Mouse (Mus musculus): ENCODE measurements around the gene Cers5.
"Not testable (repeated sequence)": the region's sequence is repeated elsewhere in the genome, so short reads cannot be mapped to it uniquely, and the experiment has no call there.

Cers5 gene

GRCm38 (mm10) chr15:99704881-99705280, 67.8 kb downstream of the Cers5 start:
- DNase-seq: no peak

- DNase-seq: peak; percentile 87
These were observed 68.5 kb downstream of the Cers5 start for GRCm38 (mm10) chr15:99704041-99704681.

- no peak for DNase-seq
These were observed 69.0 kb downstream of the Cers5 start for GRCm38 (mm10) chr15:99703676-99704040.

GRCm38 (mm10) chr15:99703104-99703503, 69.6 kb downstream of the Cers5 start:
- DNase-seq: no peak

- peak; percentile 94 for DNase-seq
These were observed 70.4 kb downstream of the Cers5 start, which contains the start of gene Smarcd1 for GRCm38 (mm10) chr15:99701999-99702900. Gene Smarcd1, plus strand, starts transcription at chr15:99702129.

GRCm38 (mm10) chr15:99701640-99701998, 71.1 kb downstream of the Cers5 start:
- DNase-seq: not testable (repeated sequence)

GRCm38 (mm10) chr15:99700219-99701106, 72.2 kb downstream of the Cers5 start:
- DNase-seq: no peak

- no peak for DNase-seq
These were observed 73.0 kb downstream of the Cers5 start for GRCm38 (mm10) chr15:99699715-99700114.

GRCm38 (mm10) chr15:99698533-99699085, 74.1 kb downstream of the Cers5 start:
- no peak for DNase-seq

GRCm38 (mm10) chr15:99697309-99697708, 75.4 kb downstream of the Cers5 start:
- DNase-seq: no peak

GRCm38 (mm10) chr15:99691976-99692375, 80.7 kb downstream of the Cers5 start:
- no peak for DNase-seq

- no peak for DNase-seq
These were observed 81.8 kb downstream of the Cers5 start for GRCm38 (mm10) chr15:99690924-99691323.

GRCm38 (mm10) chr15:99688712-99689111, 84.0 kb downstream of the Cers5 start:
- DNase-seq: peak; percentile 69
